Mouse (Mus musculus): Measurements from ENCODE around the gene Trim34b. TPM values are rescaled to one million over a fixed set of nuclear protein-coding genes. Genes with fewer than 3 reads are reported as not detected.

The Trim34b gene
- total and polyA plus RNA-seq, 3 experiments, result not detected

Other genes with a start within 250 kb of the Trim34b start
Only the 20 nearest of the 21 such genes appear.
- not detected in 2 replicates for gene Olfr645, start 244.0 kb upstream of the Trim34b start, total RNA-seq (2012; rRNA removed)
- gene Olfr645, start 244.0 kb upstream of the Trim34b start, total RNA-seq (2014; rRNA removed), result not detected in 2 replicates
- not detected in 2 replicates for gene Olfr645, start 244.0 kb upstream of the Trim34b start, polyA plus RNA-seq (2012; ENCODE audit: insufficient read length, low read depth)
- not detected in 2 replicates for gene Olfr646, start 224.6 kb upstream of the Trim34b start, total RNA-seq (2012; rRNA removed)
- not detected in 2 replicates for gene Olfr646, start 224.6 kb upstream of the Trim34b start, total RNA-seq (2014; rRNA removed)
- not detected in 2 replicates for gene Olfr646, start 224.6 kb upstream of the Trim34b start, polyA plus RNA-seq (2012; ENCODE audit: insufficient read length, low read depth)
- not detected in 2 replicates for gene Ubqln5, start 199.6 kb upstream of the Trim34b start, total RNA-seq (2012; rRNA removed)
- gene Ubqln5, start 199.6 kb upstream of the Trim34b start, total RNA-seq (2014; rRNA removed), result not detected in 2 replicates
- gene Ubqln5, start 199.6 kb upstream of the Trim34b start, polyA plus RNA-seq (2012; ENCODE audit: insufficient read length, low read depth), result not detected in 2 replicates
- gene Olfr643, start 192.1 kb upstream of the Trim34b start, total RNA-seq (2012; rRNA removed), result not detected in 2 replicates
- not detected in 2 replicates for gene Olfr643, start 192.1 kb upstream of the Trim34b start, total RNA-seq (2014; rRNA removed)
- gene Olfr643, start 192.1 kb upstream of the Trim34b start, polyA plus RNA-seq (2012; ENCODE audit: insufficient read length, low read depth), result not detected in 2 replicates
- not detected in 2 replicates for gene Ubqln3, start 186.2 kb upstream of the Trim34b start, total RNA-seq (2012; rRNA removed)
- gene Ubqln3, start 186.2 kb upstream of the Trim34b start, total RNA-seq (2014; rRNA removed), result not detected in 2 replicates
- not detected in 2 replicates for gene Ubqln3, start 186.2 kb upstream of the Trim34b start, polyA plus RNA-seq (2012; ENCODE audit: insufficient read length, low read depth)
- not detected in 2 replicates for gene Ubqlnl, start 178.9 kb upstream of the Trim34b start, total RNA-seq (2012; rRNA removed)
- gene Ubqlnl, start 178.9 kb upstream of the Trim34b start, total RNA-seq (2014; rRNA removed), result not detected in 2 replicates
- not detected in 2 replicates for gene Ubqlnl, start 178.9 kb upstream of the Trim34b start, polyA plus RNA-seq (2012; ENCODE audit: insufficient read length, low read depth)
- not detected in 2 replicates for gene Olfm5, start 164.6 kb upstream of the Trim34b start, total RNA-seq (2012; rRNA removed)
- gene Olfm5, start 164.6 kb upstream of the Trim34b start, total RNA-seq (2014; rRNA removed), result not detected in 2 replicates
- gene Olfm5, start 164.6 kb upstream of the Trim34b start, polyA plus RNA-seq (2012; ENCODE audit: insufficient read length, low read depth), result not detected in 2 replicates
- gene Olfr648, start 146.1 kb upstream of the Trim34b start, total RNA-seq (2012; rRNA removed), result not detected in 2 replicates
- gene Olfr648, start 146.1 kb upstream of the Trim34b start, total RNA-seq (2014; rRNA removed), result not detected in 2 replicates
- not detected in 2 replicates for gene Olfr648, start 146.1 kb upstream of the Trim34b start, polyA plus RNA-seq (2012; ENCODE audit: insufficient read length, low read depth)
- gene Olfr649, start 133.5 kb upstream of the Trim34b start, total RNA-seq (2012; rRNA removed), result not detected in 2 replicates
- gene Olfr649, start 133.5 kb upstream of the Trim34b start, total RNA-seq (2014; rRNA removed), result not detected in 2 replicates
- not detected in 2 replicates for gene Olfr649, start 133.5 kb upstream of the Trim34b start, polyA plus RNA-seq (2012; ENCODE audit: insufficient read length, low read depth)
- not detected in 2 replicates for gene Trim6, start 110.7 kb upstream of the Trim34b start, total RNA-seq (2012; rRNA removed)
- gene Trim6, start 110.7 kb upstream of the Trim34b start, total RNA-seq (2014; rRNA removed), result not detected in 2 replicates
- 0.16 and 0.31 TPM in 2 replicates for gene Trim6, start 110.7 kb upstream of the Trim34b start, polyA plus RNA-seq (2012; ENCODE audit: insufficient read length, low read depth)
- gene Trim34a, start 85.0 kb upstream of the Trim34b start, total RNA-seq (2012; rRNA removed), result 3.8 and 4.5 TPM in 2 replicates
- gene Trim34a, start 85.0 kb upstream of the Trim34b start, total RNA-seq (2014; rRNA removed), result 13.4 and 13.8 TPM in 2 replicates
- 7.0 and 7.5 TPM in 2 replicates for gene Trim34a, start 85.0 kb upstream of the Trim34b start, polyA plus RNA-seq (2012; ENCODE audit: insufficient read length, low read depth)
- 4.4 and 4.5 TPM in 2 replicates for gene Trim5, start 41.4 kb upstream of the Trim34b start, total RNA-seq (2012; rRNA removed)
- gene Trim5, start 41.4 kb upstream of the Trim34b start, total RNA-seq (2014; rRNA removed), result 6.5 and 7.0 TPM in 2 replicates
- gene Trim5, start 41.4 kb upstream of the Trim34b start, polyA plus RNA-seq (2012; ENCODE audit: insufficient read length, low read depth), result 7.8 and 8.9 TPM in 2 replicates
- 11.3 and 14.6 TPM in 2 replicates for gene Trim12a, start 14.0 kb upstream of the Trim34b start, total RNA-seq (2012; rRNA removed)
- 18.3 and 20.5 TPM in 2 replicates for gene Trim12a, start 14.0 kb upstream of the Trim34b start, total RNA-seq (2014; rRNA removed)
- gene Trim12a, start 14.0 kb upstream of the Trim34b start, polyA plus RNA-seq (2012; ENCODE audit: insufficient read length, low read depth), result 33.4 and 36.6 TPM in 2 replicates
- gene Trim12c, start 23.9 kb downstream of the Trim34b start, total RNA-seq (2012; rRNA removed), result 8.1 and 9.9 TPM in 2 replicates
- gene Trim12c, start 23.9 kb downstream of the Trim34b start, total RNA-seq (2014; rRNA removed), result 17.7 and 19.1 TPM in 2 replicates
- 16.7 and 17.7 TPM in 2 replicates for gene Trim12c, start 23.9 kb downstream of the Trim34b start, polyA plus RNA-seq (2012; ENCODE audit: insufficient read length, low read depth)
- 0.97 and 1.1 TPM in 2 replicates for gene Trim30b, start 40.4 kb downstream of the Trim34b start, total RNA-seq (2012; rRNA removed)
- 4.4 and 5.6 TPM in 2 replicates for gene Trim30b, start 40.4 kb downstream of the Trim34b start, total RNA-seq (2014; rRNA removed)
- 4.6 and 5.3 TPM in 2 replicates for gene Trim30b, start 40.4 kb downstream of the Trim34b start, polyA plus RNA-seq (2012; ENCODE audit: insufficient read length, low read depth)
- not detected in 2 replicates for gene Trim30c, start 71.4 kb downstream of the Trim34b start, total RNA-seq (2012; rRNA removed)
- gene Trim30c, start 71.4 kb downstream of the Trim34b start, total RNA-seq (2014; rRNA removed), result 0.12 TPM in 1 of 2 replicates, not detected in the other
- 0.18 TPM in 1 of 2 replicates, not detected in the other for gene Trim30c, start 71.4 kb downstream of the Trim34b start, polyA plus RNA-seq (2012; ENCODE audit: insufficient read length, low read depth)
- gene Trim30a, start 135.7 kb downstream of the Trim34b start, total RNA-seq (2012; rRNA removed), result 14.1 and 17.1 TPM in 2 replicates
- gene Trim30a, start 135.7 kb downstream of the Trim34b start, total RNA-seq (2014; rRNA removed), result 41.6 and 48.3 TPM in 2 replicates
- gene Trim30a, start 135.7 kb downstream of the Trim34b start, polyA plus RNA-seq (2012; ENCODE audit: insufficient read length, low read depth), result 35.2 and 36.7 TPM in 2 replicates
- 7.8 and 8.3 TPM in 2 replicates for gene Trim30d, start 178.4 kb downstream of the Trim34b start, total RNA-seq (2012; rRNA removed)
- gene Trim30d, start 178.4 kb downstream of the Trim34b start, total RNA-seq (2014; rRNA removed), result 17.3 and 20.0 TPM in 2 replicates
- 15.4 and 15.6 TPM in 2 replicates for gene Trim30d, start 178.4 kb downstream of the Trim34b start, polyA plus RNA-seq (2012; ENCODE audit: insufficient read length, low read depth)
- not detected in 2 replicates for gene Olfr651, start 220.7 kb downstream of the Trim34b start, total RNA-seq (2012; rRNA removed)
- not detected in 2 replicates for gene Olfr651, start 220.7 kb downstream of the Trim34b start, total RNA-seq (2014; rRNA removed)
- not detected in 2 replicates for gene Olfr651, start 220.7 kb downstream of the Trim34b start, polyA plus RNA-seq (2012; ENCODE audit: insufficient read length, low read depth)
- gene Olfr652, start 231.4 kb downstream of the Trim34b start, total RNA-seq (2012; rRNA removed), result not detected in 2 replicates
- not detected in 2 replicates for gene Olfr652, start 231.4 kb downstream of the Trim34b start, total RNA-seq (2014; rRNA removed)
- not detected in 2 replicates for gene Olfr652, start 231.4 kb downstream of the Trim34b start, polyA plus RNA-seq (2012; ENCODE audit: insufficient read length, low read depth)

Measured in CH12.LX (cell line).